Mouse (Mus musculus): ENCODE measurements around the gene Lce1e. TPM values are rescaled to one million over a fixed set of nuclear protein-coding genes. Genes with fewer than 3 reads are reported as not detected.
"Not testable (repeated sequence)": the region's sequence is repeated elsewhere in the genome, so short reads cannot be mapped to it uniquely, and the experiment has no call there.

Gene Lce1e
- polyA plus RNA-seq (2016; fragmentation: Nextera tagmentation; extraction: Ambion mirVana) = not detected in 2 replicates

GRCm38 (mm10) chr3:92708974-92709373, at the start of gene Lce1e:
Gene Lce1e, minus strand, starts transcription at chr3:92709074.
- Histone ChIP-seq H3K4me2 (no peak within 1 kb of the TSS), H3K36me3 (no peaks in the 10 kb centered on the region), H3K27ac (no peak within 1 kb of the TSS), H3K27me3 (no peaks in the 10 kb centered on the region), H3K9ac (replicated peaks) (no peak within 1 kb of the TSS), H3K4me3 (replicated peaks) (no peak within 1 kb of the TSS), H3K9me3 (no peaks in the 10 kb centered on the region), H3K4me1 (replicated peaks) (no peaks in the 10 kb centered on the region)
- ATAC-seq (ENCODE audit: insufficient number of reproducible peaks, insufficient read depth, low FRiP score, low TSS enrichment, low read depth) = no peak
- WGBS = 86% methylated on average over 2 of the region's 2 CpGs

- Histone ChIP-seq H3K36me3 (no peaks in the 10 kb centered on the region), H3K4me2 (no peak overlapping the region), H3K9ac (replicated peaks) (no peak overlapping the region), H3K27me3 (no peaks in the 10 kb centered on the region), H3K4me3 (replicated peaks) (no peak overlapping the region), H3K4me1 (replicated peaks) (no peaks in the 10 kb centered on the region), H3K9me3 (no peaks in the 10 kb centered on the region), H3K27ac (no peak overlapping the region)
- WGBS = 39% methylated on average over 3 of the region's 3 CpGs
- no peak for ATAC-seq (ENCODE audit: insufficient number of reproducible peaks, insufficient read depth, low FRiP score, low TSS enrichment, low read depth)
These were observed 44.3 kb upstream of the Lce1e start for GRCm38 (mm10) chr3:92753197-92753596.

- Histone ChIP-seq H3K36me3 (no peaks in the 10 kb centered on the region), H3K9me3 (no peaks in the 10 kb centered on the region), H3K4me2 (no peak within 1 kb of the TSS), H3K4me1 (replicated peaks) (no peaks in the 10 kb centered on the region), H3K27ac (no peak within 1 kb of the TSS), H3K4me3 (replicated peaks) (no peak within 1 kb of the TSS), H3K9ac (replicated peaks) (no peak within 1 kb of the TSS), H3K27me3 (no peaks in the 10 kb centered on the region)
- ATAC-seq (ENCODE audit: insufficient number of reproducible peaks, insufficient read depth, low FRiP score, low TSS enrichment, low read depth) = no peak
- 83% methylated on average over 1 of the region's 1 CpGs for WGBS
These were observed 43.4 kb upstream of the Lce1e start, which contains the start of gene Lce1g for GRCm38 (mm10) chr3:92752238-92752637. Gene Lce1g, minus strand, starts transcription at chr3:92752338.

GRCm38 (mm10) chr3:92738996-92739395, 30.1 kb upstream of the Lce1e start, which contains the start of gene Gm38119:
Gene Gm38119, minus strand, starts transcription at chr3:92739096.
- H3K4me1 ChIP-seq (replicated peaks) = no peaks in the 10 kb centered on the region
- no peak within 1 kb of the TSS for H3K4me3 ChIP-seq (replicated peaks)
- WGBS = 65% methylated on average over 1 of the region's 1 CpGs

GRCm38 (mm10) chr3:92722631-92723030, 13.8 kb upstream of the Lce1e start:
- WGBS = 84% methylated on average over 5 of the region's 5 CpGs

More at GRCm38 (mm10) chr3:92738996-92739395, 30.1 kb upstream of the Lce1e start, which contains the start of gene Gm38119:
- Histone ChIP-seq H3K4me2 (no peak within 1 kb of the TSS), H3K27me3 (no peaks in the 10 kb centered on the region), H3K9me3 (no peaks in the 10 kb centered on the region), H3K27ac (no peak within 1 kb of the TSS), H3K36me3 (no peaks in the 10 kb centered on the region), H3K9ac (replicated peaks) (no peak within 1 kb of the TSS)
- no peak for ATAC-seq (ENCODE audit: insufficient number of reproducible peaks, insufficient read depth, low FRiP score, low TSS enrichment, low read depth)

GRCm38 (mm10) chr3:92720250-92720649, 11.4 kb upstream of the Lce1e start, which contains the start of gene Lce1f:
Gene Lce1f, minus strand, starts transcription at chr3:92720350.
- H3K9ac ChIP-seq (replicated peaks) = no peak within 1 kb of the TSS
- no peaks in the 10 kb centered on the region for H3K4me1 ChIP-seq (replicated peaks)
- 77% methylated on average over 3 of the region's 3 CpGs for WGBS
- no peaks in the 10 kb centered on the region for H3K27me3 ChIP-seq
- no peaks in the 10 kb centered on the region for H3K36me3 ChIP-seq
- no peak for ATAC-seq (ENCODE audit: insufficient number of reproducible peaks, insufficient read depth, low FRiP score, low TSS enrichment, low read depth)
- H3K9me3 ChIP-seq = no peaks in the 10 kb centered on the region
- no peak within 1 kb of the TSS for H3K4me2 ChIP-seq
- no peak within 1 kb of the TSS for H3K27ac ChIP-seq
- no peak within 1 kb of the TSS for H3K4me3 ChIP-seq (replicated peaks)

More at GRCm38 (mm10) chr3:92722631-92723030, 13.8 kb upstream of the Lce1e start:
- Histone ChIP-seq H3K27me3 (no peaks in the 10 kb centered on the region), H3K27ac (no peak overlapping the region), H3K4me2 (no peak overlapping the region), H3K36me3 (no peaks in the 10 kb centered on the region), H3K4me3 (replicated peaks) (no peak overlapping the region), H3K9ac (replicated peaks) (no peak overlapping the region), H3K9me3 (no peaks in the 10 kb centered on the region), H3K4me1 (replicated peaks) (no peaks in the 10 kb centered on the region)
- ATAC-seq (ENCODE audit: insufficient number of reproducible peaks, insufficient read depth, low FRiP score, low TSS enrichment, low read depth) = no peak

GRCm38 (mm10) chr3:92715122-92715521, 6.2 kb upstream of the Lce1e start:
- Histone ChIP-seq H3K9me3 (no peaks in the 10 kb centered on the region), H3K4me3 (replicated peaks) (no peak overlapping the region), H3K27me3 (no peaks in the 10 kb centered on the region), H3K36me3 (no peaks in the 10 kb centered on the region), H3K4me1 (replicated peaks) (no peaks in the 10 kb centered on the region), H3K9ac (replicated peaks) (no peak overlapping the region), H3K27ac (no peak overlapping the region), H3K4me2 (no peak overlapping the region)
- ATAC-seq (ENCODE audit: insufficient number of reproducible peaks, insufficient read depth, low FRiP score, low TSS enrichment, low read depth) = no peak

- H3K4me3 ChIP-seq (replicated peaks) = no peak overlapping the region
- no peak overlapping the region for H3K9ac ChIP-seq (replicated peaks)
- no peak overlapping the region for H3K27ac ChIP-seq
- WGBS = 30% methylated on average over 1 of the region's 1 CpGs
- no peaks in the 10 kb centered on the region for H3K4me1 ChIP-seq (replicated peaks)
- ATAC-seq (ENCODE audit: insufficient number of reproducible peaks, insufficient read depth, low FRiP score, low TSS enrichment, low read depth) = no peak
- no peaks in the 10 kb centered on the region for H3K27me3 ChIP-seq
- no peaks in the 10 kb centered on the region for H3K9me3 ChIP-seq
- no peaks in the 10 kb centered on the region for H3K36me3 ChIP-seq
- no peak overlapping the region for H3K4me2 ChIP-seq
These were observed 14.3 kb downstream of the Lce1e start for GRCm38 (mm10) chr3:92694613-92695012.

GRCm38 (mm10) chr3:92691688-92692087, 17.2 kb downstream of the Lce1e start:
- Histone ChIP-seq H3K9me3 (no peaks in the 10 kb centered on the region), H3K36me3 (no peaks in the 10 kb centered on the region)

GRCm38 (mm10) chr3:92689154-92689553, 19.7 kb downstream of the Lce1e start:
- not testable (repeated sequence) for H3K9ac ChIP-seq (replicated peaks); H3K27me3 ChIP-seq; H3K4me3 ChIP-seq (replicated peaks); H3K4me1 ChIP-seq (replicated peaks); H3K36me3 ChIP-seq; ATAC-seq (ENCODE audit: insufficient number of reproducible peaks, insufficient read depth, low FRiP score, low TSS enrichment, low read depth); H3K4me2 ChIP-seq; H3K9me3 ChIP-seq; H3K27ac ChIP-seq
- WGBS = 76% methylated on average over 16 of the region's 16 CpGs

More at GRCm38 (mm10) chr3:92691688-92692087, 17.2 kb downstream of the Lce1e start:
- no peaks in the 10 kb centered on the region for H3K4me1 ChIP-seq (replicated peaks)
- H3K9ac ChIP-seq (replicated peaks) = no peak overlapping the region
- ATAC-seq (ENCODE audit: insufficient number of reproducible peaks, insufficient read depth, low FRiP score, low TSS enrichment, low read depth) = no peak
- no peak overlapping the region for H3K4me2 ChIP-seq
- no peaks in the 10 kb centered on the region for H3K27me3 ChIP-seq
- H3K4me3 ChIP-seq (replicated peaks) = no peak overlapping the region
- no peak overlapping the region for H3K27ac ChIP-seq

GRCm38 (mm10) chr3:92687110-92687509, 21.8 kb downstream of the Lce1e start, which contains the start of gene Lce1d:
Gene Lce1d, minus strand, starts transcription at chr3:92687210.
- whole genome bisulfite sequencing = 62% methylated on average over 2 of the region's 2 CpGs
- no peak within 1 kb of the TSS for H3K4me2 ChIP-seq
- H3K4me3 ChIP-seq (replicated peaks) = no peak within 1 kb of the TSS

GRCm38 (mm10) chr3:92678947-92679346, 29.9 kb downstream of the Lce1e start, which contains the start of gene Lce1c:
Gene Lce1c, plus strand, starts transcription at chr3:92679247.
- Histone ChIP-seq H3K27me3 (no peaks in the 10 kb centered on the region), H3K27ac (no peak within 1 kb of the TSS), H3K4me3 (replicated peaks) (no peak within 1 kb of the TSS), H3K9me3 (no peaks in the 10 kb centered on the region), H3K4me1 (replicated peaks) (no peaks in the 10 kb centered on the region), H3K9ac (replicated peaks) (no peak within 1 kb of the TSS), H3K36me3 (no peaks in the 10 kb centered on the region), H3K4me2 (no peak within 1 kb of the TSS)
- no peak for ATAC-seq (ENCODE audit: insufficient number of reproducible peaks, insufficient read depth, low FRiP score, low TSS enrichment, low read depth)
- 76% methylated on average over 4 of the region's 4 CpGs for WGBS

More at GRCm38 (mm10) chr3:92687110-92687509, 21.8 kb downstream of the Lce1e start, which contains the start of gene Lce1d:
- Histone ChIP-seq H3K36me3 (no peaks in the 10 kb centered on the region), H3K9me3 (no peaks in the 10 kb centered on the region), H3K9ac (replicated peaks) (no peak within 1 kb of the TSS), H3K27me3 (no peaks in the 10 kb centered on the region), H3K4me1 (replicated peaks) (no peaks in the 10 kb centered on the region), H3K27ac (no peak within 1 kb of the TSS)
- no peak for ATAC-seq (ENCODE audit: insufficient number of reproducible peaks, insufficient read depth, low FRiP score, low TSS enrichment, low read depth)

All from limb, embryonic 12.5 days (tissue).